ENCODE assay signal across 8 mouse cellular contexts in the genomic region with DNA sequence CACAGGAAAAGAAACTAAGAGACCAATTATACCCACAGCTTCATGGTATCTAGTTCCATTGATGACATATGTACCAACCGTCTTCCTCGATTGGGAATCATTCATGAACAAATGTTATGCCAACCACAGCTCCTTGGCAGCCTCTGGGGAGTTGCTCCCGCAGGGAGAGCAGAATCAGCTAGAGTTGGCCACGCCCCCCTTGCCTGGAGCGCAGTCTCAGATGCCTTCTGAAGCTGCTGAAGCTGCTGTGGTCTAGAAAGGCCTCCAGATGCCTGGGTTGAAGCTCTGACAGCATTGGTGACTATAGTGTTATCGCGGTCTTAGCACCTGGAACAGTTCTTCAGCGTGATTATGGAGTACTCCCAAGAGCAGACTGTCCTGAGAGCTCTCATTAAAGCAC. TPM values are rescaled to one million over a fixed set of nuclear protein-coding genes. Genes with fewer than 3 reads are reported as not detected.
DNase-seq lines count a peak whose midpoint lies in the region; ATAC-seq lines count a peak whose summit lies in the region.
"Had no signal": no experiment of that assay in that cellular context is flagged by ENCODE, and none has a peak within 500 bp of the region (broad histone marks: within the 10 kb centered on the region; RNA-seq: fewer than 3 reads in every experiment).

No protein-coding gene starts in this region.

- DNase-seq in layer of hippocampus, postnatal 10 days (ENCODE audit: low spot score in 2 of 2), result peak; percentile 13 to 21
- no peak for DNase-seq in layer of hippocampus, adult 8-10 months (ENCODE audit: low spot score in 2 of 2)
- DNase-seq in brain, adult 2 months (ENCODE audit: low read depth, low spot score), result peak; percentile 31
- peak; percentile 11 to 25 for DNase-seq in spleen, postnatal 36 days (ENCODE audit: low spot score in 2 of 2)
- no peak for DNase-seq in right cerebral cortex, adult 18-20 months

- peak; percentile 78 for ATAC-seq in erythroid progenitor cell, adult 5-6 weeks (replicated peaks; ENCODE audit: low FRiP score, poor library complexity, severe bottlenecking)
- no peak for ATAC-seq in megakaryocyte, adult 5-6 weeks (ENCODE audit: poor library complexity, severe bottlenecking)

RNA-seq across cellular contexts. Expression of gene Cep70, which starts 5.1 kb away (rescaled TPM):
- 10 to 100 TPM; 21.7 to 25.6 TPM for total RNA-seq in layer of hippocampus, postnatal 10 days (2021)
- 10 to 100 TPM; 24.5 to 34.6 (median 28.8) TPM for total RNA-seq in layer of hippocampus, adult 8-10 months (2022)
- total RNA-seq in erythroid progenitor cell, adult 5-6 weeks (2015; ENCODE audit: low replicate concordance), result 128 and 183 TPM in 2 replicates
- total RNA-seq in erythroid progenitor cell, adult 5-6 weeks (2017; ENCODE audit: low replicate concordance), result 189 and 248 TPM in 2 replicates
- total RNA-seq in megakaryocyte, adult 5-6 weeks (2015), result 24.5 and 26.7 TPM in 2 replicates
- total RNA-seq in megakaryocyte, adult 5-6 weeks (2017), result 30.2 and 38.7 TPM in 2 replicates

RNA-seq across cellular contexts. Expression of gene Faiml, which starts 11.3 kb away (rescaled TPM):
- not detected for total RNA-seq in layer of hippocampus, postnatal 10 days (2021)
- not detected for total RNA-seq in layer of hippocampus, adult 8-10 months (2022)
- not detected in 2 replicates for total RNA-seq in erythroid progenitor cell, adult 5-6 weeks (2015; ENCODE audit: low replicate concordance)
- total RNA-seq in erythroid progenitor cell, adult 5-6 weeks (2017; ENCODE audit: low replicate concordance), result not detected in 2 replicates
- not detected in 2 replicates for total RNA-seq in megakaryocyte, adult 5-6 weeks (2015)
- total RNA-seq in megakaryocyte, adult 5-6 weeks (2017), result not detected in 2 replicates
- total RNA-seq: ES-E14 had no signal

Comparison
In these comparisons a context has a peak if more than half of its experiments do, and no peak if none do; other contexts are left out.
1. DNase-seq: peak in layer of hippocampus, postnatal 10 days (2 of 2), brain, adult 2 months (single experiment) and spleen, postnatal 36 days (2 of 2); none in layer of hippocampus, adult 8-10 months (0 of 2) and right cerebral cortex, adult 18-20 months (single experiment).